Mouse (Mus musculus): ENCODE data around the gene Lhpp.
A peak's percentile ranks its signal among the peaks of the same experiment; 100 is the strongest.

Gene Lhpp

DNA sequence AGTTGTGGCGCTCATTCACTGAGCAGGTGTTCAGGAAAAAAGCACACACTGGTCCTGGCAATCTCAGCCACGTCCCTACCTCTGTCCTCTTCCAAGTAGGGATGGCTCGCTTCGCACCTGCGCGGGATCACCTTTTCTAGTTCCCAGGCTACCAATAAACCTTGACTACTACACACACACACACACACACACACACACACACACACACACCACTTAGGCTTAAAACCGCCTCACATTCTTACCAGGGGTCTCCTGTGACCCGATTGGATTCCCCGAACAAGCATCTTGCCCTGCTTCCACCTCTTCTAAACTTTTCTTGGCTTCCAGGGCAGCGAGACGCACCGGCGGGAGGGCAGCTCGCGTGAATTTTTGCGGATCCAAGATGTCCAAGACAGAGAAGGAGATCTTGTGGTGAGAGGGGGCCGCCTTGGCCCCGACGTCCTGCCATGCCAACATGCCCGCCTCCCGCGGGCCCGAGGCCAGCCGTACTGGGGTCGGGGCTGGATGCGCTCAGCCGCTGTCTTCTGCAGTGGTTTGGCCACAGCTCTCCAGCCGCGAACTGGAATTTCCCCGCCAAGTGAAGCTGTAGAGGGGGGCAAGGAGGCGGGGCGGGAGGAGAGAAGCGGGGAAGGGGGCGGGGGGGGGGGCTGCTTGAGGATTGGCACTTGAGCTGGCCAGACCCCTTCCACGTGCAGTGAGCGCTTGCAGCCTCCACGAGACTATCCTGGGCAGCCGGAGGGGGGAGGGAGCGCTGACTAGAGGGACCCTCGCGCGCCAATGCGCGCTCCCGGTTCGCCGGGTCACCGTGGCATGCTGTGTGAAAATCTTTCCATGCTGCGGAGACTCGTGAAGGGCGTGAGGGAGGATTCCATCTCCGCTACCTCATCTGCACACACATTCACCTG, 11.1 kb upstream of the Lhpp start, which contains the start of gene Nkx1-2:
Nkx1-2 (minus strand) TSS at position 567 of the 905 bp plus-strand sequence.
- no peak for DNase-seq (ENCODE audit: low read depth, low spot score)

DNA sequence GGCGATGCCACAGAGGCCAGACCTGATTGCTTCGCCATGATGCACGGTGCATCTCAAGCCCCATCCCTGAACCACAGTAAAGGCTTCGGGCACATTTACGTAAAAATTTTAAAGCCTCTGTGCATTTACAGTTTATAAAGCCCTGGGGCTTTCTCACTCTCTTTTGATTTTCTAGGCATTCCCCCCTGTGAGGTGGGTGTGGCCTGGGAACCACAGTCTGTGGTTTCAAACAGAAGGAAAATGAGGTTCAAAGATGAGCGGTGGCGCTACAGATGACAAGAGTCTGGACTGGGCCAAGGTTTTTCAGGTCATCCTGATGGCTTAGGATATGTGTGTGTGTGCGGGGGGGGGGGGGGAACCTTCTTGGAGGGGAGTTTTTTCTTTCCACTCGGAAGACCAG, 10.4 kb upstream of the Lhpp start:
- DNase-seq (ENCODE audit: low read depth, low spot score): no peak

DNA sequence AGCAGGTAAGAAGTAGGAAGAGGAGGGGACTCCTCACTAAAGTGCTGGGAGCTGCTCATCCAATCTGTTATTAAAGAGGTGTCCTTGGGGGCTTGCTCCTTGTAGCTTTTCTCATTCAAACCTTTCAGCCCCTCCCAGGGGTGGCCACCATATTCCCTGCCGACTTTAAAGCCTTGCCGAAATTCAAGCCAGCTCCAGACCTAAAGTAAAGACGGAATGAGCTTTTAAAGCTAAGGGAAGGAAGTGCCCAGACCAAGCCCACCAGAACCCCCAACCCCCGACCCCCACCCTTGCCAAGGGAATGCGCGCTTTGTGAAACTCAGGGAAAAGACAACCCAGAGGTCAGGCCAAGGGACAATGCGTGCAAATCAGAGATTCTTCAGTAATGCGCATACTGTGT, 9.5 kb upstream of the Lhpp start:
- DNase-seq (ENCODE audit: low read depth, low spot score): no peak

DNA sequence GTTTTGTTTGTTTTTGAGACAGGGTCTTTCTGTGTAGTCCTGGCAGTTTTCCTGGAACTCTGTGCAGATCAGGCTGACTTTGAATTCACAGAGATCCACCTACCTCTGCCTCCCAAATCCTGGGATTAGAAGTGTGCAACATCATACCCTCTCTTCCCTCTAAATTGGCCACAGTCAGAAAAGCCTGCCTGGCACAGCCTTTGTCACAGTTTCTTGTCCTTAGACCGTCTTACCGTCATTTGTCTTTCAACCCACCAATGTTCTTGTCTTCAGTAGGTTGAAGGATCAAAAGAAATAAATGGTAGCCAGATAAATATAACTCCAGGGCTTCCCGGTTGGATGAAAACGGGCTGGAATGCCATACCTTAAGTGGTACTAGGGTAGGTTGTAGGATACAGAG, 5.7 kb upstream of the Lhpp start:
- no peak for DNase-seq (ENCODE audit: low read depth, low spot score)

DNA sequence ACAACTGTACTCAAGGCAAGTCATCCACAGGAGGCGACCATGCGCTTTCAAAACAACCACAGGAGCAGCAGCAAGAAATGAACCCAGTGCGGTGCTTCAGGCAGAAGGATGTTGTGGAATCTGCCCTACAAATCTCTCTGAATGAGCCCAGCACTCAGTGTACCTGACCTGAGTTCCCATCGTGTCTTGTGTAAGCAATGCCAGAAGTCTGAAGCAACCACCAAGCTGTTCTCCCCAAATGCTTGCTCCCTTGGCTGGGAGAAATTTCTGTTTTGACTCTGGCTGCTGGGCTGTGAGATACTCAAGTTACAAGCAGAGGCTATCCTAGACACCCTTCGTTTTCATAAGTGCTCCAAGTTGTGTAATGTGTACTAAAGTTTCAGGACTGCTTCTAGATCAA, 4.7 kb upstream of the Lhpp start:
- DNase-seq (ENCODE audit: low read depth, low spot score): no peak

DNA sequence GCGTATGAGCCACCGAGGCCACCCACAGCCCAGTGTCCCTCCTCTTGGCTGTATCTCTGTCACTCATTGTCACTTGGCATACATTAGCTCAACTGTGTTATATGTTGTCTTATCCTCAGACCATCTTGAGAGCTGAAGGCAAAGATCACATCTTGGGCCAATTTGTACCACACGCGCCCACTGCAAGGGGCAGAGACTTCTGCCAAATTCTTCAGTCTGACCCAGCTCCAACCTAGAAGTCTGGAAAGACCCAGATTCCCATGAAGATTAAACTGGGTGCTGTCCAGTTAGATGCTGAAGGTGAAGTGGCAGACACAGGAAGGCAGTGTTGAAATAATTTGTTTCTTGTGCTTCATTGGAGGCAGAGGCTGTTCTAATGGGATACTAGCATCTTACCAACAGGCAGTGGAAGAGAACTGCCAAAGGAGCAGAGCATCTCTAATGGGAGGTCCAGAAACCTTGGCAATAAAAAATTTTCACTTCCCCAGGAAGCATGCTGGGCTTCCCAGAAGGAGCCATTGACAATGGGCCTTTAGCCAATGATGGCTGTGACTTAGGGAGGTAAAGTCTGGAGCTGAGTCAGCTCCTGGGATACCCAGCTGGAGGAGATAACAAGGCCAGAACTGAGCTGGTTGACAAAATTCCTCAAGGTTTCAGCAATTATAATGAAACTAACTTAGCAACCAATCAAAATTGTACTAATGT, 2.0 kb upstream of the Lhpp start:
- no peak for DNase-seq (ENCODE audit: low read depth, low spot score)

DNA sequence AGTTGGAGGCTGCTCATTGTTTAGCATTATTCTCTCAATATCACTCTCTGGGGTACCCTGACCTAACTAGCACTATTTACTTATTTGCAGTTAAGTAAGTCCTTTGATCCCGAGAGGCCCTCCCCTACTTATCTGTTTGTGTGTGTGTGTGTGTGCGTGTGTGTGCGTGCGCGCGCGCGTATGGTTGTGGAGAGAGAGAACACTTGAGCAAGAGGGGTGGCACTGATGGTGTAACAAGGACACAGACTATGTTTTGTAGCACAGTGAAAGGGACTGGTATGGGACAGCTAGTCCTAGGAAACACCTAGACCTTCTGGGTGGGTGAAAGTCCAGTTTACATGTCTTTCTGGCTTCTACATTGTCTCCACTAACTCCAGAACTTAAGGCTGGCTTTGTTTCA, 1.1 kb downstream of the Lhpp start:
- no peak for DNase-seq (ENCODE audit: low read depth, low spot score)

DNA sequence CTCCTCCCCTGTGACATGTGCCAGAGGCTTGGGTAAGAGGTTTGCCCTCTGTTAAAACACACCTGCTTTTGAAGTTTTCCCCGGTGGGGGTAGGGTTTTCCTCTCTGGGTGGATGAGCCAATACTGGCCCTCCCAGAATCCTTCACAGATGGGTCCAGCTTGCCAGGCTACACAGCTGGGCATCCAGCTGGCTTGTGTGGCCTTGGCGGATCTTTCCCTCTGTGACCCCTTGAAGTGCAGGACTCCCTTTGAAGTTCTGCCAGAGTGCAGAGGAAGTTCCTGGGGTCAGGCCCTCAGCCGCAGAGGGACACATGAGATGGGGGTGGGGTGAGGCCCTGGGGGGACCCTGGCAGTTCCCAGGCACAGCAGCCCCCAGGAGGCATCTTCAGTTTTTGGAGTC, 4.9 kb downstream of the Lhpp start:
- no peak for DNase-seq (ENCODE audit: low read depth, low spot score)

DNA sequence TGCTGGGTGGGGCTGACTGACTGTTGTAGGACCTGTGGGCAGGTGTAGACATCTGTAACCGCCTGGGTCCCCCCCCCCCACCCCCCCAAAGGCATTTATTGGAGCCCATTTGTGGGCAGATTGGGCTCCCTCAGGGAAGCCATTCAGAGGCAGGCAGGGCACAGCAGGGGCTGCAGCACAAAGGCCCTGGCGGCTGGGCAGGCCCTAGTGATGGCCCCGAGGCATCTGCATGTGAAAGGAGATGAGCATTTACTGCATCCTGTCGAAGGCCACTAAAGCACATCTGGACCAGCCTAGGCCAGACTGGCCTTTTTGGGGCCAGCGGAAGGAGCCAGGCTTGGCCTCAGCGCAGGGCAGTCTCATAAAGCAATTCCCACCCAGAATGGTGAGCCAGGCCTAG, 6.0 kb downstream of the Lhpp start:
- DNase-seq (ENCODE audit: low read depth, low spot score): no peak

DNA sequence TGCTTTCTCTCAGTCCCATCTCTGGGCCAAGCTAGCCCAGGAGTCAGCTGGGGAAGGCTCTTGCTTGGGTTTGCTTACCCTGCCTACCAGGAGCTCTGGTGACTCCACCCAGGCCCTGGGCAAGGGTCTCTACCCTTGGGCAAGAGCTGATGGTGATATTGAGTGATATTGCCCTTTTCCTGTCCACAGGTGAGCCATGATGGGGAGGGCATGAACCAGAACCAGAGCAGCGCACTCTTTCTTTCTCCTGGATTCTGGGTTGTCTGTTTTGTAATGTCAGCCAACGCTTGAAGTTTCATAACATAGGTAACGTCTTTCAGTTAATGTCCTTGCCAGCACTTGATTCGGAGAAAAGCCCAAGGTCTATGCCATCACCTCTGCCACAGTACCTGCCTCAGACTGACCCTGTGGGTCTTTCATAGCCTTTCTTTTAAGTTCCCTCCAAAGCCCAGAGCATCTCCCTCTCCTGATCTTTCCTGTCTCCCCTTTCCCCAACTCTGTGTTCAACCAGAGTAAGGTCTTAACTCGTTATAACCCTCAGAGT, 6.7 kb downstream of the Lhpp start:
- no peak for DNase-seq (ENCODE audit: low read depth, low spot score)

DNA sequence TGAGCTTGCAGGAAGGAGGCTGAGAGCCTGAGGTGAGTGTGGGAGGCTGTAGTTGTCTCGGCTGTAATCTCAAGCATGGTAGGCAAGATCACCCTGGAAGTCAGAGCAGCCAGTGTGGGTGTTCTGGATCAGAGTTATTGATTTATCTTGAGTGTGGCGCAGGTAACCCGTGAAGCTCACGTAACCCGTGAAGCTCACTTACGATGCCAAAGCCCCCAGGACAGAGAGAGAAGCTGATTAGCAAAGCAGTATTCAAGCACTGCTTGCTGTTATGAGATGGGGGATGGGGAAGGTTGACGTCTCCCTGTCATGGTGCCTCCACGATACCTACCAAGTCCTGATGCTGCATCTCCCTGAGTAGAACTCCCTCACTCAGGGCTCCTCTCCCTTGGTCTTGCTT, 9.1 kb downstream of the Lhpp start:
- DNase-seq (ENCODE audit: low read depth, low spot score): peak; percentile 12

DNA sequence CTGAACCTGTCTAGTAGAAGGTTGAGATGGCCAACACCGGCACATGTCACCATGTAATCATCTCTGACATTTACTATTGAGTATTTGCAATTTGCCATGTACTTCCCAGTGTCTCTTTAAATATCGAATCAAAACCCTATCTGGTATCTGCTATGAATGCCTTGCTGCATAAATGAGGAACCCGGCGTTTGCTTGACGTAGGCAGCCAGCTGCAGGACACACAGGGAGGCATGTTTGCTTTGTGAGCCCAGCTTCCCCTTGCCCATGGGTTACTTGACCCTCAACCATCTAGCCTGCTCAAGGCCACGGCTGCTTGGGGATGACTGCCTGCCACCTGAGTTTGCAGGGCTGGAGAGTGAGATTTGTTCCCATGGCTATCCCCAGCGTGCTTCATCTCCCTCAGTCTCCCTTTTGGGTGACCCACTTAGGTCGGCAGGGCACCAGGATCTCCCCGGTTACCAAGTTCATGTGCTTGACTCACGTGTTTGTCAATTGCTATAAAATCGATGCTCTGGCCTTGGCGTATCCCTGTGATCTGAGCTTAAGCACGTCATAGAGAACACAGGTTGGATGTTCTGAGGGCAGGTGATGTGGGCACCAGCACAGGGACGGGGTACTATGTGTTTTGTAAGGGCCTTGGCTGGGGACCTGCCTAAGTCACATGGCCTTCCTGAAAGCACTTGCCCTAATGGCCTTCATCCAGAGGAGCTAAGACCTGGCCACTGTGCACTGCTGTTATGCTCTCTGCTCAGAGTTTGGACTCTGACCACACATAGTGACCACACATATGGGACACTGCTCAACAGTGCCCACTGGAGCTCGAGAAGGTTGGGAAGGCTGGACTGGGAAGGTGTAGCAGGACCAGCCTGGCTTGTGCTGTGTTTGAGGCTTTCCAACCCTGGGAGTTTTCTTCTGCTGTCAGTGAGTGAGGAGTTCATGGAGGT, 9.8 kb downstream of the Lhpp start:
- no peak for DNase-seq (ENCODE audit: low read depth, low spot score)

DNA sequence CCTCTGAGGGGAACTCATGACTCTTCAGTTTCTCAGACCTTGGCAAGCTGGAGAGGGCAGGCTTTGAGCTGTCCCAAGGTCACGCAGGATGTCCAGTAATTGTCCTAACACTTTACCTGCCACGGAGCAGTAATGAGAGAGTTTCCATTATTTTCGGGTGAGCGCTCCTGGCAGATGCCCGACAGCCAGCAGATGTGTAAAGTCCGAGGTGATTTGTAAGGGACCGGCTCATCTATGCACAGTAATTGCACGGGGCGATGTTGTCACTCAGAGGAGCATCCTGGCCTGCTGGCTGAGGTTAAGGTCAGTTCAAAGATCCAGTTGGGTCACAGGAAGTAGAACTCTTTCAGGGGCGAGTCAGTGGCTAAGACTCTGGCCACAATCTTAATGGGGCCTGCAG, 13.7 kb downstream of the Lhpp start:
- no peak for DNase-seq (ENCODE audit: low read depth, low spot score)

DNA sequence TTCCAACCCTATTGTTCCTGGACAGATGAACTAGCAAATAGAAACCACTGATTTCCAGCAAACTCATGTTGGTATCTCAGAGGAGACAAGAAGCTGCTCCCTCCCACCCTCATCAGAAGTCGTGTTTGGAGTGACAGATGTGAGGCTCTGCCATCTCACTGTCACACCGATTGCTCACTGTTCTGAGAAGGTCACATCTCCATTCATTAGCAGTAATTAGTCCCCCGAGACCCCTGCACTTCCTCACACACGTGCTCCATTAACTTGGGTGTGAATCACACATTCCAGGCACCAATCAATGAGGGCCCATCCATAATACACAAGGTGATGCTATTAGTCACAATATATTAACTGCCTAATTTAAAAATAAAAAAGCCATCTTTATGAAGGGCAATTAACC, 15.7 kb downstream of the Lhpp start:
- no peak for DNase-seq (ENCODE audit: low read depth, low spot score)

DNA sequence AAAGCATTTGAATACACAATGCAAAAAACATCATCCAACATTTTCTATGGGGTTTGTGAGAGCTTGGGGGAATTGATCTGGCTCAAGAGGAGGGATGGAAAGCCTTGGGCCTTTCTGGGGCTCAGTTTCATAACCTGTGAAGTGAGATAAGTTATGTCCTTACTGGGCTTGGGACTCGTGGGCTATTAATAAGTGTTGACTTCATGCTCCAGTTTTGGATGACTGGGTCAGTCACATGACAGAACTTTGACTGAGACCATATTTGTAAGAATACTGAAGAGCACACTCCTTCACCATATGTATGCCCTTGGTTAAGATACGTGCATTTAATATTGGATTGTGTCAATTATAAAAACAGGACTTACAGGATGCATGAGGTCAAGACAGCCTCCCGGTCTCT, 17.0 kb downstream of the Lhpp start:
- DNase-seq (ENCODE audit: low read depth, low spot score): no peak

DNA sequence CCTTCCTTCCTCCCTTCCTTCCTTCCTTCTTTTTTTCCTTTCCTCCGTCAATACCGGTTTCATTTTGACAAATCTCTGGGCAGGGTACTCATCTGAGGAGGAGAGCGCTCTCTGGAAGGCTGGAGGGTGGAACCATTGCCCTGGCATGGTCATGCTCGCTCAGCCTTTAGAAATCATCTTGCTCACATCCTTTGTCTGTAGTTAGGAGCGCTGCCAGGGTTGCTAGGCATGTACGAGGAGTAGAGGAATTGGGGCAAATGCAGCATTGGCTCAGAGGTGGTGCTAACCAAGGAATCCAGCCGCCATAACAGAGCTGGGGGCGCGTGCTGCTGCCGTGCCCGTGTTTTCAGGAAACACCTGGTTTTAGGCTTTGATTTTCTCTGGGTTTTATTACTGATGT, 20.9 kb downstream of the Lhpp start:
- DNase-seq (ENCODE audit: low read depth, low spot score): peak; percentile 69

DNA sequence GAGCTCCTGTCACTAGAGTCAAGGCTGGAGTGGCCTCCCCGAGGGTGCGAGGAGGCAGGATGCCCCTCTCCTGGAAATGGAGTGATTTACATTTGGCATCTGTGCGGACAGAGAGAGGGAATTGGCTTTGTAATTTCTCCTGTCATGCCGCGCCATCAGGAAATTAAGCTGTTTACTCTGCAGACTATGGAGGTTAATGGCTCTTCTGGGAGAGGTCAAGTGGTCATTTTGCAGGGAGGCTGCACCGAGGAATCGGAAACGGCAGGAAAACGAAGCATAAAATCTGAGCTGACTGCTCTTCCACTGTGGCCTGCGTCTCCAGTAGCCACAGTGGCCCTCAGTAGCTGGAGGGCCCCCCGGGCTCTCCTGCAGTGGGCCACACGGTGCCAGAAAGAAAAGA, 26.9 kb downstream of the Lhpp start:
- no peak for DNase-seq (ENCODE audit: low read depth, low spot score)

DNA sequence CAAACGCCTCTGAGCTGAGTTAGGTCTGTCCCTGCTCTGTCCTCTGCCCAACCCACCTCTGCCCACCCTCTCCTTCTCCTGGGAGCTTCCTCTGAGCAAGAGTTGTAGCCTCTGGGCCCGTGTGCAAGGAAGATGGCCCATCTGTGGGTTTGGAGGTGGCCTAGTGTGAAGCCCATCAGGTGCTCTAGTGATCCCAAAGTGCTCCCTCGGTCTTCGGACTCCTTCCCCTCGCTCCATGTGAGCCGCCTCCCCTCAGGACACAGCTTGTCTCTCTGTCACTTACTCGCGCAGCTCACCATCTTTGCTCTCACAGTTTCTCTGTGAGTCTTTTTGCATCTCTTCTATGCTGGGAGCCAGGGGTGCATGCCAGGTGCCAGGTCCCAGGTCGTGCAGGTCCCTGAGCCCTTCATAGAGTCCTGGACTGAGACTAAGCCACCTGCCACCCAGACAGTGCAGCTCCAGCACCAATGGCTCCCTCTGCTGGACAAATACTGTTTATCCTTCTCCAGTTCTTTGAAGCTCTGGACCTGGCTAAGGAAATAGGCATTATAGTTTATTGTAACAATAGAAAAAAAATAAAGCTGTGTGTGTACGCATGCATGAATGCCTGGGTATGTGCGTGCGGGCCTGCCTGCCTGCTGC, 28.1 kb downstream of the Lhpp start:
- DNase-seq (ENCODE audit: low read depth, low spot score): peak; percentile 83

DNA sequence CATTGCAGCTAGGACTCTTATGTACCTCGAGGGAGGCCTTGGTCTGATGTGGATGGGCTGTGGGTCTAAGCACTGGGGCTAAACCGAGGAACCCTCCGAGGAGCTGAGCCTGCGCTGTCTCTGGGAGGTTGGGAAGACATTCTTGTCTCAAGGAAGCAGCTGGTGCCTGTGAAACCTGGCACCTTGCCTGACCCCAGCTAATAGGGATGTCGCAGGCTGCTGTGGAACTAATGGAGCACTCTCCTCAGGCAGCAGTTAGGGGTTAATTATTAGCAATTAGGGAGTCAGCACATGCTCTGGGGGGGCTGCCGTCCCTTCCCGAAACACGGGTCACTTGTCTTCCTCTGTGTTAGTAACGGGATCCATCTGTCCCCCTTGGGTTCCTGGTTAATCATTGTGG, 30.5 kb downstream of the Lhpp start:
- peak; percentile 29 for DNase-seq (ENCODE audit: low read depth, low spot score)

DNA sequence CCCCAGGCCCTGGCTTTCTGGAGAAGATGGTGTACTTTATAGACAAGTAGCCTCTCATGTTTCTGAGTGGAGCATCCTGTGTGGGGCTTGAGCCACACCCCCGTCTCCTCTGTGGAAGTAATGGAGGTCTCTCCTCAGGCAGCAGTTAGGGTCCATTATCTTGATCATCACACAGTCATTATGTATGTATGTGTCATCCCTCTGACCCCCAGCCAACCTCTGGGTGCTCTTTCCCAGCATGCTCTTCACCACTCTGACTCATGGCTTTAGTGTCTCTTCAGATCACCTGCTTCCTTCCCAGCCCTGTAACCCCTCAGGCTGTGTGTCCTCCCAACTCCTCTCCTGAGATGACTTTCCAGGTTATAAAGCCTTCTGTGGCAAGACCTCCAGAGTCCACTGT, 31.2 kb downstream of the Lhpp start:
- no peak for DNase-seq (ENCODE audit: low read depth, low spot score)

DNA sequence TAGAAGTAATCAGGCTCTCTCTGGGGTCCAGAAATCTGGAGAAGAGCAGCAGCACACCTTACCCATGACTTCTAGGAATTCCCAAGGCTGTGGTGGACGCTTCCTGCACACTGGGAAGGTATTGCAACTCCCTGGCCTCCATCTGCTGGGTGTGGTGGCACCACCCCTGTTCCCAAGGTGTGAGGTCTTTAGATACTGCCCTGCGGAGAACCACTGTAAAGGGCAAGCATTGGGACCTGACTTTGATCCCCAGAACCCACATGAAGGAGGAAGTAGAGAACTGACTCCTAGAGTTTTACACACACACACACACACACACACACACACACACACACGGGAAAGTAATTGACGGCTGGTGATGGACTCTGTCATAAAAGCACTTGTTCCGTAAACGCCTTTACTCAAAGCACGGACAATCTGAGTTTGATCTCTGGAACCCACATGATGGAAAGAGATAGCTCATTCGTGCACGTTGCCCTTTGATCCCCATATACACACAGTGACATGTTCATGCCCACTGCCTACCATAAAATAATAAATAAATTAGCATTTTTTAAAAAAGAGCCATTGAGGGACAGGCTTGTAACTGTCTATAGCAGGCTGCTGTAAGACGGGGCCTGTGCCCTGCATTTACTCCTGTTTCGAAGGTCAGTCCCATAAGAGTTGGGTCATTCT, 34.3 kb downstream of the Lhpp start:
- no peak for DNase-seq (ENCODE audit: low read depth, low spot score)
